Comparison of ENCODE assay signal across 16 mouse cellular contexts in the genomic region with DNA sequence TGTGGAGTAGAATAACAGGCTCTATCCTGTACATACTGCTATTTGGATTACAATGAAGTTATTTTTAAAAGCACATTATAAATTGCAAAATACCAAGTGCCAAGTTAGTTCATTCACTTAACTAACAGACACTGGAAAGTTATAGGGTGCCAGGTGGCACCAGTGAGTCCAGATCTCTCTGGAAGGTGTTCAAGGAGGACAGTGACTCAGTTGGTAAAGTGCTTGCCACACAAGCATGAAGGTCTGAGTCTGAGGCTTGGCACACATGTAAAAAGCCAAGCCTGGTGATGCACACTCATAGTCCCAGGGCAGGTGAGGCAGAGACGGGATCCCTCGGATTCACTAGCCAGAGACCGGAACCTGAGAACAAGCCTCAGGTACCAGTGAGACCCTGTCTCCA.
"Had no signal": no experiment of that assay in that cellular context is flagged by ENCODE, and none has a peak within 500 bp of the region (broad histone marks: within the 10 kb centered on the region; RNA-seq: fewer than 3 reads in every experiment).

No protein-coding gene starts in this region.

- H3K4me2 ChIP-seq: liver, embryonic 11.5 days; liver, embryonic 15.5 days; lung, embryonic 15.5 days; midbrain, embryonic 11.5 days had no signal

- H3K36me3 ChIP-seq: liver, embryonic 15.5 days; lung, embryonic 15.5 days had no signal

- H3K27me3 ChIP-seq: liver, embryonic 15.5 days; lung, embryonic 15.5 days had no signal

- H3K9ac ChIP-seq: liver, embryonic 15.5 days; lung, embryonic 15.5 days had no signal

- DNase-seq: kidney, adult 18-20 months; kidney, adult 9 months; kidney, postnatal 36 days; layer of hippocampus, postnatal 36 days; lung, adult 18-20 months; lung, postnatal 14 days; lung, postnatal 4 days; midbrain, embryonic 14.5 days; thymus, adult 18-20 months; thymus, postnatal 36 days had no signal

- H3K27ac ChIP-seq: kidney, postnatal 0 days; left cerebral cortex, adult 2 months; liver, embryonic 15.5 days; lung, embryonic 15.5 days had no signal

- H3K9me3 ChIP-seq: liver, embryonic 15.5 days; lung, embryonic 15.5 days had no signal

- H3K4me3 ChIP-seq: left cerebral cortex, adult 2 months; liver, embryonic 15.5 days; lung, embryonic 15.5 days had no signal

- H3K4me1 ChIP-seq: liver, embryonic 15.5 days; lung, embryonic 15.5 days had no signal
